Mouse (Mus musculus) cerebellum, adult (tissue): Measurements from ENCODE around the gene 4931428F04Rik.
A peak's percentile ranks its signal among the peaks of the same experiment; 100 is the strongest.

Experiments used
- ATAC-seq: cut with Nextera tagmentation; 2 replicates; pipeline ENCODE4 v1.9.2; 2017; ENCODE audit warnings: mild to moderate bottlenecking, moderate library complexity, mixed read lengths; ENCODE audit not compliant: insufficient number of reproducible peaks, low FRiP score, low TSS enrichment

The 4931428F04Rik gene

GRCm38 (mm10) chr8:105289805-105290460 lies at the start of gene 4931428F04Rik:
4931428F04Rik (minus strand) TSS chr8:105289864.
- peak; percentile 6; the same call in 1 of the 2 replicates for ATAC-seq

GRCm38 (mm10) chr8:105338992-105339391 lies 49.3 kb upstream of the 4931428F04Rik start:
- no peak for ATAC-seq

GRCm38 (mm10) chr8:105336373-105337130 lies 46.9 kb upstream of the 4931428F04Rik start:
- ATAC-seq = no peak

GRCm38 (mm10) chr8:105332523-105332922 lies 42.9 kb upstream of the 4931428F04Rik start:
- no peak for ATAC-seq

GRCm38 (mm10) chr8:105331931-105332330 lies 42.3 kb upstream of the 4931428F04Rik start:
- no peak for ATAC-seq

GRCm38 (mm10) chr8:105331469-105331868 lies 41.8 kb upstream of the 4931428F04Rik start:
- no peak for ATAC-seq

- ATAC-seq = no peak
Measured at GRCm38 (mm10) chr8:105330325-105330724, 40.7 kb upstream of the 4931428F04Rik start.

- ATAC-seq = no peak
Measured at GRCm38 (mm10) chr8:105326968-105327367, 37.3 kb upstream of the 4931428F04Rik start.

- ATAC-seq = peak; percentile 87
Measured at GRCm38 (mm10) chr8:105326141-105326672, 36.5 kb upstream of the 4931428F04Rik start, which contains the start of the genes Lrrc29 and Tmem208. Lrrc29 (minus strand) TSS chr8:105326278. Tmem208 (plus strand) TSS chr8:105326354.

GRCm38 (mm10) chr8:105325641-105326093 lies 36.0 kb upstream of the 4931428F04Rik start:
- peak; percentile 64 for ATAC-seq

GRCm38 (mm10) chr8:105323183-105323582 lies 33.5 kb upstream of the 4931428F04Rik start:
- no peak for ATAC-seq

GRCm38 (mm10) chr8:105318662-105319190 lies 29.1 kb upstream of the 4931428F04Rik start:
- no peak for ATAC-seq

- ATAC-seq = no peak
Measured at GRCm38 (mm10) chr8:105317941-105318340, 28.3 kb upstream of the 4931428F04Rik start.

GRCm38 (mm10) chr8:105315073-105315769 lies 25.6 kb upstream of the 4931428F04Rik start:
- ATAC-seq = no peak

- ATAC-seq = no peak
Measured at GRCm38 (mm10) chr8:105313622-105314402, 24.1 kb upstream of the 4931428F04Rik start.

GRCm38 (mm10) chr8:105312891-105313481 lies 23.3 kb upstream of the 4931428F04Rik start:
- no peak for ATAC-seq

- ATAC-seq = no peak
Measured at GRCm38 (mm10) chr8:105311718-105312117, 22.1 kb upstream of the 4931428F04Rik start.

- no peak for ATAC-seq
Measured at GRCm38 (mm10) chr8:105310118-105310517, 20.5 kb upstream of the 4931428F04Rik start.
